Mouse (Mus musculus): ENCODE data around the gene Fez1.

Gene Fez1

GRCm38 (mm10) chr9:36821644-36822000, at the start of gene Fez1:
Gene Fez1 (plus strand): TSS chr9:36821864.
- DNase-seq (ENCODE audit: low spot score in 2 of 2), result peak; percentile 90 to 92

GRCm38 (mm10) chr9:36783921-36784320, 37.7 kb upstream of the Fez1 start:
- no peak for DNase-seq (ENCODE audit: low spot score in 2 of 2)

GRCm38 (mm10) chr9:36792191-36792590, 29.5 kb upstream of the Fez1 start:
- no peak for DNase-seq (ENCODE audit: low spot score in 2 of 2)

- DNase-seq (ENCODE audit: low spot score in 2 of 2), result no peak
These were observed 27.2 kb upstream of the Fez1 start for GRCm38 (mm10) chr9:36794487-36794886.

- DNase-seq (ENCODE audit: low spot score in 2 of 2), result no peak
These were observed 26.1 kb upstream of the Fez1 start for GRCm38 (mm10) chr9:36795556-36795955.

- DNase-seq (ENCODE audit: low spot score in 2 of 2), result no peak
These were observed 25.4 kb upstream of the Fez1 start for GRCm38 (mm10) chr9:36796224-36796623.

GRCm38 (mm10) chr9:36796781-36797555, 24.7 kb upstream of the Fez1 start, which contains the start of gene Ei24:
Gene Ei24 (minus strand): TSS chr9:36797393.
- peak; percentile 77 to 88 for DNase-seq (ENCODE audit: low spot score in 2 of 2)

GRCm38 (mm10) chr9:36801961-36802360, 19.7 kb upstream of the Fez1 start:
- DNase-seq (ENCODE audit: low spot score in 2 of 2), result no peak

- DNase-seq (ENCODE audit: low spot score in 2 of 2), result no peak
These were observed 18.7 kb upstream of the Fez1 start for GRCm38 (mm10) chr9:36802951-36803350.

- no peak for DNase-seq (ENCODE audit: low spot score in 2 of 2)
These were observed 18.3 kb upstream of the Fez1 start for GRCm38 (mm10) chr9:36803386-36803785.

- DNase-seq (ENCODE audit: low spot score in 2 of 2), result no peak
These were observed 17.7 kb upstream of the Fez1 start for GRCm38 (mm10) chr9:36803926-36804325.

GRCm38 (mm10) chr9:36805256-36805975, 16.2 kb upstream of the Fez1 start:
- DNase-seq (ENCODE audit: low spot score in 2 of 2), result no peak

GRCm38 (mm10) chr9:36808126-36808785, 13.4 kb upstream of the Fez1 start:
- DNase-seq (ENCODE audit: low spot score in 2 of 2), result no peak

- no peak for DNase-seq (ENCODE audit: low spot score in 2 of 2)
These were observed 7.2 kb upstream of the Fez1 start for GRCm38 (mm10) chr9:36814486-36814885.

GRCm38 (mm10) chr9:36818905-36819304, 2.8 kb upstream of the Fez1 start:
- no peak for DNase-seq (ENCODE audit: low spot score in 2 of 2)

GRCm38 (mm10) chr9:36820969-36821643, 558 bp upstream of the Fez1 start:
- DNase-seq (ENCODE audit: low spot score in 2 of 2), result peak in 1 of 2 experiments; percentile 47

GRCm38 (mm10) chr9:36822024-36822423, 360 bp downstream of the Fez1 start:
- DNase-seq (ENCODE audit: low spot score in 2 of 2), result no peak

- no peak for DNase-seq (ENCODE audit: low spot score in 2 of 2)
These were observed 5.1 kb downstream of the Fez1 start for GRCm38 (mm10) chr9:36826612-36827363.

GRCm38 (mm10) chr9:36831401-36831800, 9.7 kb downstream of the Fez1 start:
- DNase-seq (ENCODE audit: low spot score in 2 of 2), result no peak

GRCm38 (mm10) chr9:36832529-36832928, 10.9 kb downstream of the Fez1 start:
- DNase-seq (ENCODE audit: low spot score in 2 of 2), result peak; percentile 87 to 88

Measured in frontal cortex, postnatal 10 days (tissue).